Mouse (Mus musculus): ENCODE data around the gene Eif5b.
"Not testable (repeated sequence)": the region's sequence is repeated elsewhere in the genome, so short reads cannot be mapped to it uniquely, and the experiment has no call there.

Gene Eif5b

GRCm38 (mm10) chr1:37997867-37998266 is at the start of gene Eif5b, which contains the start of gene Txndc9:
TSS of gene Eif5b (plus strand) at chr1:37998010.
TSS of gene Txndc9 (minus strand) at chr1:37997893.
- DNase-seq (ENCODE audit: low spot score): peak; percentile 90

- no peak for DNase-seq (ENCODE audit: low spot score)
These were observed 48.9 kb upstream of the Eif5b start for GRCm38 (mm10) chr1:37948906-37949305.

- DNase-seq (ENCODE audit: low spot score): no peak
These were observed 43.0 kb upstream of the Eif5b start for GRCm38 (mm10) chr1:37954786-37955185.

- DNase-seq (ENCODE audit: low spot score): no peak
These were observed 42.6 kb upstream of the Eif5b start for GRCm38 (mm10) chr1:37955251-37955650.

- no peak for DNase-seq (ENCODE audit: low spot score)
These were observed 40.9 kb upstream of the Eif5b start for GRCm38 (mm10) chr1:37956690-37957431.

GRCm38 (mm10) chr1:37957659-37958058 is 40.2 kb upstream of the Eif5b start, which contains the start of gene Lyg1:
TSS of gene Lyg1 (minus strand) at chr1:37957759.
- DNase-seq (ENCODE audit: low spot score): no peak

- no peak for DNase-seq (ENCODE audit: low spot score)
These were observed 39.3 kb upstream of the Eif5b start for GRCm38 (mm10) chr1:37958516-37958915.

- no peak for DNase-seq (ENCODE audit: low spot score)
These were observed 38.3 kb upstream of the Eif5b start for GRCm38 (mm10) chr1:37959486-37959885.

GRCm38 (mm10) chr1:37965571-37965970 is 32.2 kb upstream of the Eif5b start:
- no peak for DNase-seq (ENCODE audit: low spot score)

GRCm38 (mm10) chr1:37968746-37969145 is 29.1 kb upstream of the Eif5b start:
- no peak for DNase-seq (ENCODE audit: low spot score)

- DNase-seq (ENCODE audit: low spot score): no peak
These were observed 26.3 kb upstream of the Eif5b start for GRCm38 (mm10) chr1:37971520-37971919.

- not testable (repeated sequence) for DNase-seq (ENCODE audit: low spot score)
These were observed 21.1 kb upstream of the Eif5b start for GRCm38 (mm10) chr1:37976666-37977065.

GRCm38 (mm10) chr1:37977303-37977702 is 20.5 kb upstream of the Eif5b start:
- no peak for DNase-seq (ENCODE audit: low spot score)

- DNase-seq (ENCODE audit: low spot score): no peak
These were observed 13.5 kb upstream of the Eif5b start for GRCm38 (mm10) chr1:37984326-37984725.

- DNase-seq (ENCODE audit: low spot score): no peak
These were observed 12.0 kb upstream of the Eif5b start for GRCm38 (mm10) chr1:37985764-37986323.

GRCm38 (mm10) chr1:37987856-37988255 is 10.0 kb upstream of the Eif5b start:
- DNase-seq (ENCODE audit: low spot score): no peak

GRCm38 (mm10) chr1:37996226-37996625 is 1.6 kb upstream of the Eif5b start:
- DNase-seq (ENCODE audit: low spot score): peak; percentile 45

- peak; percentile 98 for DNase-seq (ENCODE audit: low spot score)
These were observed 829 bp upstream of the Eif5b start for GRCm38 (mm10) chr1:37996877-37997484.

GRCm38 (mm10) chr1:37998371-37999199 is 775 bp downstream of the Eif5b start:
- no peak for DNase-seq (ENCODE audit: low spot score)

GRCm38 (mm10) chr1:37999552-37999951 is 1.7 kb downstream of the Eif5b start:
- peak; percentile 80 for DNase-seq (ENCODE audit: low spot score)

GRCm38 (mm10) chr1:38000844-38001243 is 3.0 kb downstream of the Eif5b start:
- DNase-seq (ENCODE audit: low spot score): no peak

- DNase-seq (ENCODE audit: low spot score): no peak
These were observed 4.1 kb downstream of the Eif5b start for GRCm38 (mm10) chr1:38001956-38002355.

Data from c-Kit-positive CD71-positive TER-119-positive erythroid progenitor cells, embryonic 14.5 days (primary cell).